Mouse (Mus musculus): ENCODE measurements around the gene Cop1. TPM values are rescaled to one million over a fixed set of nuclear protein-coding genes. Genes with fewer than 3 reads are reported as not detected.

Cop1 gene
- total RNA-seq, 2 experiments from 2014 or later: 145 TPM

Small RNA genes within 50 kb of the gene (microRNA-seq; reads per million reads assigned to microRNA genes)
- gene Mir1843b: 553 to 601 reads per million in 2 experiments

Measured in layer of hippocampus, postnatal 25 days (tissue).